Mouse (Mus musculus) ES-Bruce4 (cell line): ENCODE measurements at regions not wholly inside any gene's neighbourhood (a gene's known extent, or its start where the extent isn't known, plus 50 kb on each side); places are given as distances from the start of the nearest gene placed in this dataset.

Source experiments
- CTCF ChIP-seq: IDR thresholded peaks from one replicate; pipeline ENCODE4 v1.8.1; 2011; ENCODE audit warnings: low read depth, low read length
- POLR2A ChIP-seq: IDR thresholded peaks from one replicate; pipeline ENCODE4 v1.8.1; 2011; ENCODE audit warnings: low read length; ENCODE audit not compliant: insufficient read depth

DNA sequence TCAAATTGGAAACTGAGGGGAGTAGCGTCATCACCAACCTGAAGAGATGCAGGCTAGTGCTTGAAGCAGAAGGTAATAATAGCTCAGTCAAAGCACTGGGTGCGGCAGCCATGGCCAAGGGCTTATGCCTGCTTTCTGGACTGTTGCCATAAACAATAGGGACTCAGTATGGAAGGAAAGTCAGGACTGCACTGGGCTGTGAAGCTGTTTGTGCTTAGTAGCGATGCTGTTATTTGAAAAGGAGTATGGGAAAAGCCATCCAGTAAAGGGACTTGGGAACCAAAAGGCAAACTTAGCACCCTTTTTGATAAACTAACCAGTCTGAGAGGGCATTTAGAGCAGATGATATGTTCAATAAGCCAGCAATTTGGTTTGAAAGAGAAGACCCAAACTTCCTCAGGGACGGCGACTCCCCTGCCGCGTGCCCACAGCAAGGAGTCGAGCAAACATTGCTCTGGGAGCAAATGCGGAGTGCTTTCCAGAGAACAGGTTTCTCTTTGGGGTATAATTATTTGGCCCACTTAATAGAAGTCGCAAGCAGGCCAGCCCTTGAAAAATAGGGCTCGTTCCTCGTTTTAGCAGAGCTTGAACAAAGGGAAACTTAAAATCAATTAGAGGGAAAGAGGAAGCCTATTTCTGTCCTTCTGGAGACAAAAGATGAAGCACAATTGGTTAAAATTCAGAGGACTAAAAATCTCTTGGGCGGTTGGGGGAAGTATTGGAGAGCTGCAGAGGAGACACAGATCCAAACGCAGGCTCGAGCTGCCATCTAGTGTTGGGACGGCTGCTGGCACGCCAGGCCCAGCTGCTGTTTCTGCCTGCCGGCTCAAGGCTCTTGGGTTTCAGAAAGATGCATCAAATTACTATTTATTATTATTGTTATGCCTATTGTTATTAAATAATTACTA is 1724.3 kb upstream of the Gm7489 start:
- TF ChIP-seq POLR2A (no peak), CTCF (peak; percentile 85)
